Mouse (Mus musculus): ENCODE measurements around the gene Esp23.
"Not testable (repeated sequence)": the region's sequence is repeated elsewhere in the genome, so short reads cannot be mapped to it uniquely, and the experiment has no call there.

GRCm38 (mm10) chr17:39036395-39036794 is 40.4 kb downstream of the Esp23 start, which contains the start of gene Esp24:
- TF ChIP-seq CTCF (conservative IDR thresholded peaks at IDR 0.05; ENCODE audit: low read length); NANOG (IDR thresholded peaks at IDR 0.05; ENCODE audit: borderline replicate concordance, low read length): not testable (repeated sequence)

All from E14TG2a.4 (cell line).